Mouse (Mus musculus) left cerebral cortex, adult 18-20 months (tissue): ENCODE results near the gene Rnf10. TPM values are rescaled to one million over a fixed set of nuclear protein-coding genes. Genes with fewer than 3 reads are reported as not detected.
"Not testable (repeated sequence)": the region's sequence is repeated elsewhere in the genome, so short reads cannot be mapped to it uniquely, and the experiment has no call there.

Experiments
- DNase-seq, 2 experiments: peaks; one replicate each; pipeline ENCODE4 v3.0.0; 2021 to 2022; ENCODE audit warnings: low spot score in 2 of 2, mixed read lengths in 1 of 2
- long read RNA-seq, 2 experiments: library from polyadenylated mRNA; stranded (forward); transcript quantifications; one replicate each; pipeline ENCODE4 v2.0.0; 2021
- total RNA-seq, 2 experiments: library from RNA; stranded (reverse); gene quantifications; 2 replicates each; pipeline ENCODE4 v1.2.3; 2021

Rnf10 gene
- total RNA-seq, result 100 to 1,000 TPM; 247 to 256 TPM
- long read RNA-seq, experiment 1, transcript Rnf10-203 (17 exons, 3,476 nt), result minor isoform, 17 of 249 reads
- long read RNA-seq, experiment 1, transcript Rnf10-210 (1 exons, 2,276 nt), result minor isoform, 6 of 249 reads
- long read RNA-seq, experiment 1, transcript Rnf10-201 (17 exons, 3,106 nt), result minor isoform, 28 of 249 reads
- long read RNA-seq, experiment 1, transcript Rnf10-202 (17 exons, 3,112 nt), result major isoform, 139 of 249 reads
- long read RNA-seq, experiment 1, partial matches to known transcripts, result 35 of 249 reads
- long read RNA-seq, experiment 1, other reads (novel, unspliced or antisense), result 23 of 249 reads
- long read RNA-seq, experiment 2, transcript Rnf10-202 (17 exons, 3,112 nt), result major isoform, 127 of 190 reads
- long read RNA-seq, experiment 2, transcript Rnf10-203 (17 exons, 3,476 nt), result minor isoform, 12 of 190 reads
- long read RNA-seq, experiment 2, transcript Rnf10-201 (17 exons, 3,106 nt), result minor isoform, 13 of 190 reads
- long read RNA-seq, experiment 2, partial matches to known transcripts, result 19 of 190 reads
- long read RNA-seq, experiment 2, other reads (novel, unspliced or antisense), result 17 of 190 reads

GRCm38 (mm10) chr5:115272812-115273548 lies at the start of gene Rnf10:
TSS of gene Rnf10 (minus strand) at chr5:115272898.
- peak; percentile 97 for DNase-seq

- DNase-seq, result peak; percentile 66 to 87
Observed at GRCm38 (mm10) chr5:115319004-115319940, 46.6 kb upstream of the Rnf10 start.

GRCm38 (mm10) chr5:115317645-115318328 lies 45.1 kb upstream of the Rnf10 start:
- no peak for DNase-seq

GRCm38 (mm10) chr5:115316968-115317644 lies 44.4 kb upstream of the Rnf10 start:
- no peak for DNase-seq

- no peak for DNase-seq
Observed at GRCm38 (mm10) chr5:115313668-115313943, 40.9 kb upstream of the Rnf10 start.

GRCm38 (mm10) chr5:115312816-115313667 lies 40.3 kb upstream of the Rnf10 start:
- DNase-seq, result no peak

- no peak for DNase-seq
Observed at GRCm38 (mm10) chr5:115312354-115312753, 39.7 kb upstream of the Rnf10 start.

- not testable (repeated sequence) for DNase-seq
Observed at GRCm38 (mm10) chr5:115302190-115302589, 29.5 kb upstream of the Rnf10 start.

GRCm38 (mm10) chr5:115301615-115302014 lies 28.9 kb upstream of the Rnf10 start:
- no peak for DNase-seq

GRCm38 (mm10) chr5:115300792-115301614 lies 28.3 kb upstream of the Rnf10 start, which contains the start of gene Dynll1:
TSS of gene Dynll1 (minus strand) at chr5:115300999.
- peak; percentile 100 for DNase-seq

GRCm38 (mm10) chr5:115300035-115300744 lies 27.5 kb upstream of the Rnf10 start:
- DNase-seq, result peak; percentile 54 to 61

GRCm38 (mm10) chr5:115296347-115296746 lies 23.6 kb upstream of the Rnf10 start:
- no peak for DNase-seq

GRCm38 (mm10) chr5:115294173-115294572 lies 21.5 kb upstream of the Rnf10 start:
- DNase-seq, result no peak

- no peak for DNase-seq
Observed at GRCm38 (mm10) chr5:115284735-115285134, 12.0 kb upstream of the Rnf10 start.

- DNase-seq, result no peak
Observed at GRCm38 (mm10) chr5:115280050-115280687, 7.5 kb upstream of the Rnf10 start.

GRCm38 (mm10) chr5:115279226-115280049 lies 6.7 kb upstream of the Rnf10 start, which contains the start of gene Coq5:
TSS of gene Coq5 (plus strand) at chr5:115279666.
- peak; percentile 89 to 93 for DNase-seq
